Mouse (Mus musculus): ENCODE data around the gene Hoxd4.

DNA sequence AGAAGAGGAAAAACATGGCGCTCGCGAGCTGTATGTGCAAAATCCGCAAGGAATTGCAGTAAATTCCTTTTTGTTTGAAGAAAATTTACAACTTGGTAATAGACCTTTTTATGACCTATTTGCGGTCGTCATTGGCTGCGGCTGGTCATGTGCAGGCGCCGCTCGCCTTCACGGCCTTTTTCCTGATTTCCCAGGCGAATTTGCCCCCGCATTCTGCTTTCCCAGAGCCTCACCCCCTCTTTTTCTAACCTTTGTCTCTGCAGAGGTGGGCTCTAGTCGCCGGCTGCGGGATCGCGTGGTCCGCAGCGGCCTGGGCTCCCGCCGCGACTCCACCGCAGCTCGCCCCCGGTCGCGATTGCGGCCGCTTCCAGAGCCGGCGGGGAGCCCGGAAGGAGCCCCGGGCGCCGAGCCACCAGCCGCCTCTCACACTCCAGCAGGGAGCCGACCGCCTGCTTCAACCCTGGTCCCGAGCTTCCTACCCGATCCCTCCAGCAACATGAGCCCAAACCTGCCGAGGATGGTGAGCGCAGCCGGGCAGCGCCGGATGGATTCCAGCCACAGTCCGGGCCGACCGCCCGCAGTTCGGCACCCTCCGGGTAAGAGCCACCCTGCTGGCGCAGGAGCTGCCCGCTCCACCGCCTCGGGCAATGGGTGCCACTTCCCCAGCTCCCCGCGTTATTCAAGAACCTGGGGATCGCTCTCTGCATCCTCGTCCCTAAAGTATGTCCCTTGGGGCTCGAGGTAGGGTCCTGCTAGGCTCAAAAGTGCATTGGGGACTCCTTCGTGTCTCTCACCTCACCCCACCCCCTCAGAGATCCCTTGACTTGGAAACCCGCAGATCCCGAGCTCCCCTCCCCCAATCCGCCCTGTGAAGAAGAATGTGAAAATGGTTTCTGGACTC lies at the start of gene Hoxd4, which contains the start of gene Hoxd3:
- TF ChIP-seq MAX (IDR thresholded peaks at IDR 0.05), result no peak
- no peak for TF ChIP-seq CTCF (IDR thresholded peaks at IDR 0.05; ENCODE audit: control insufficient read depth, insufficient read depth, insufficient read length)
- TF ChIP-seq MYOG (IDR thresholded peaks at IDR 0.05; ENCODE audit: control insufficient read depth, extremely low read depth, insufficient read length), result no peak
- no peak for TF ChIP-seq USF1 (IDR thresholded peaks at IDR 0.05; ENCODE audit: low read depth)
- no peak for TF ChIP-seq MYOD1 (IDR thresholded peaks at IDR 0.05; ENCODE audit: control insufficient read depth, insufficient read length, low read depth)

All from C2C12 (cell line).